Mouse (Mus musculus) ovary, postnatal 10 days (tissue): ENCODE measurements around the gene Klhl11.

Experiments
- DNase-seq: peaks from one replicate; pipeline ENCODE4 v3.0.0; 2022; ENCODE audit warnings: low spot score

Gene Klhl11

GRCm38 (mm10) chr11:100472197-100472934 lies at the start of gene Klhl11:
TSS of gene Klhl11 (minus strand) at chr11:100472741.
- peak; percentile 83 for DNase-seq

GRCm38 (mm10) chr11:100520838-100521237 lies 48.3 kb upstream of the Klhl11 start:
- no peak for DNase-seq

GRCm38 (mm10) chr11:100519188-100519587 lies 46.6 kb upstream of the Klhl11 start:
- no peak for DNase-seq

- no peak for DNase-seq
Measured at GRCm38 (mm10) chr11:100518188-100518591, 45.6 kb upstream of the Klhl11 start.

- DNase-seq, result no peak
Measured at GRCm38 (mm10) chr11:100516291-100516690, 43.8 kb upstream of the Klhl11 start.

GRCm38 (mm10) chr11:100515789-100516188 lies 43.2 kb upstream of the Klhl11 start:
- no peak for DNase-seq

GRCm38 (mm10) chr11:100515061-100515460 lies 42.5 kb upstream of the Klhl11 start:
- DNase-seq, result no peak

- no peak for DNase-seq
Measured at GRCm38 (mm10) chr11:100513716-100514115, 41.2 kb upstream of the Klhl11 start.

- no peak for DNase-seq
Measured at GRCm38 (mm10) chr11:100512384-100512783, 39.8 kb upstream of the Klhl11 start.

- DNase-seq, result no peak
Measured at GRCm38 (mm10) chr11:100510556-100510955, 38.0 kb upstream of the Klhl11 start.

GRCm38 (mm10) chr11:100505997-100506396 lies 33.5 kb upstream of the Klhl11 start:
- DNase-seq, result no peak

- DNase-seq, result no peak
Measured at GRCm38 (mm10) chr11:100504990-100505660, 32.6 kb upstream of the Klhl11 start.

GRCm38 (mm10) chr11:100501321-100501720 lies 28.8 kb upstream of the Klhl11 start:
- DNase-seq, result no peak

- no peak for DNase-seq
Measured at GRCm38 (mm10) chr11:100500651-100501050, 28.1 kb upstream of the Klhl11 start.

GRCm38 (mm10) chr11:100500241-100500640 lies 27.7 kb upstream of the Klhl11 start:
- DNase-seq, result no peak

GRCm38 (mm10) chr11:100493771-100494170 lies 21.2 kb upstream of the Klhl11 start:
- no peak for DNase-seq

- DNase-seq, result no peak
Measured at GRCm38 (mm10) chr11:100490951-100491350, 18.4 kb upstream of the Klhl11 start.

- DNase-seq, result no peak
Measured at GRCm38 (mm10) chr11:100485801-100486538, 13.4 kb upstream of the Klhl11 start.

GRCm38 (mm10) chr11:100484461-100484860 lies 11.9 kb upstream of the Klhl11 start:
- DNase-seq, result no peak

GRCm38 (mm10) chr11:100479152-100479551 lies 6.6 kb upstream of the Klhl11 start:
- no peak for DNase-seq

GRCm38 (mm10) chr11:100476281-100476680 lies 3.7 kb upstream of the Klhl11 start:
- DNase-seq, result no peak

GRCm38 (mm10) chr11:100472935-100473295 lies 374 bp upstream of the Klhl11 start:
- no peak for DNase-seq
